Mouse (Mus musculus) frontal cortex, postnatal 14 days (tissue): ENCODE results near the gene Trim10.

Experiments
- DNase-seq, 2 experiments: peaks; one replicate each; pipeline ENCODE4 v3.0.0; 2022; ENCODE audit warnings: low spot score in 2 of 2

Trim10 gene

DNA sequence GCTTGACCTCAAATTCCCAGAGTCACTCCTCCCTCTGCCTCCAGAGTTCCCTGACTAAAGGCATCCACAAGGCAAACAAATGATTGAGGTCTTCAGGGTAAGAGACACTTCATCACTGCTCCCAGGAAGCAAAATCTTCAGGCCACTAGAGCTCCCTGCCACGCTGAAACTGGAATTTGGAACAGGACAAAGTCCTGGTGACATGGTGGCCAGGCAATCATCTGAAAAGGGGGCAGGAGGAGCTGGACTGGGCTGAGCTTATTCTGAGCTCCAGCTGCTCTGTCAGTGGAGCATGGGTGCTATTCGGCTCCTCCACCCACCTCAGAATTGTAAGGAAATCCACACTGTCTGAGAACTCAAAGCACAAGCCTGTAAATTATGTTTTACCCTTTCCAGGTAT lies 42.7 kb downstream of the Trim10 start:
- DNase-seq, result no peak

DNA sequence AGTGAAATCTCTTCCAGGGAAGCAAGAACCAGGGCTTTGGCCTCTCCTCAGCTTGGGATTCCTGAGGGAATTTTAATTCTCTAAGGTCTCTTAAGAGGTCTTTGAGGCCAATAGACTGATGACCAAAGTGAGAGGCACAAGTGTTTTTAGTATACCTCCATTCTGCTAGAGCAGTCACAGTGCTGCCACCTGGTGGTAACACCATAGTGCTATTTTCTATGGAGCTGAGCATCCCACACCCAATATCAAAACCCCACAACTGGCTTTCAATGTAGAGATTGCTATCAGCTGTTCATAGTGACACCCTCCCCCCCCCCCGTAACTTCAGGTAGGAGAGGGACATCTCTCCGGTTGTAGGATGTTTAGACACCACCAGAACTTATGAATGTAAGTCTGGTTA lies 44.7 kb downstream of the Trim10 start:
- DNase-seq, result peak; percentile 19 to 52

DNA sequence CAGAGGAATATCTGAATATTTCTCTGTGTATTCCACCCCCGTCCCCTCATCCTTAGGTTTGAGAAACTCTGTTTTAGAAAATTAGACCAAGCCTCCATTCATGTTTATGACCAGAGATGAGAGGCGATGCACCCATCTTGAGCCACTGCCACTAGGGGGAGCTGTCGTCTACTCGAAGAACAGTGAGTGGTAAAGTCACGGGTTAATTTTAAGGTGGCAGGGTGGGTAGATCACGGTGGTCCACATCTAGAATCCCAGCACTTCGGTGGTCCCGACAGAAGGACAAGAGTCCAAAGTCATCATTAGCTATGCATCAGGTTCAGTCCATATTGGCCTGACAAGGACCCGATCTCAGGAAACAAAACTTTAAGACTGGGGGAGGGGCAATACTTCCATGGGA lies 45.7 kb downstream of the Trim10 start:
- DNase-seq, result peak; percentile 25 to 50

DNA sequence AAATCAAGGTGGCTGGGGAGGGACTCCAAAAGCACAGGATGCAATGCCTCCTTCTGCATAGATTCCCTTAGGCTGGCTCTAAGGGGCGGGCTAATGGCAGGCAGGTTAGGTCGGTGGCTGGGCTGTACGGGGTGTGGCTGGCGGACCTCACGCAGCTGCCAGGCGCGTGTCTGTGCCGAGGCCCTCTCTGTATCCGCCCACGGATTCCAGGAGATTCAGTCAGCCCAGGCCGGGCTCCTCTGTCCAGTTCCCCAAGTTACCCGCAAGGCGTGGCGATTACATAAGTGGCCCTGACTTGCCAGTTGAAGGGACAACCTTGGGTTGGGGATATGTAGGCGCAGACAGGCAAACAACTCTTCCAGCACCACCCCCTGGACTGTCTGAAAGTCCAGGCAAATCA lies 50.9 kb downstream of the Trim10 start:
- DNase-seq, result no peak

DNA sequence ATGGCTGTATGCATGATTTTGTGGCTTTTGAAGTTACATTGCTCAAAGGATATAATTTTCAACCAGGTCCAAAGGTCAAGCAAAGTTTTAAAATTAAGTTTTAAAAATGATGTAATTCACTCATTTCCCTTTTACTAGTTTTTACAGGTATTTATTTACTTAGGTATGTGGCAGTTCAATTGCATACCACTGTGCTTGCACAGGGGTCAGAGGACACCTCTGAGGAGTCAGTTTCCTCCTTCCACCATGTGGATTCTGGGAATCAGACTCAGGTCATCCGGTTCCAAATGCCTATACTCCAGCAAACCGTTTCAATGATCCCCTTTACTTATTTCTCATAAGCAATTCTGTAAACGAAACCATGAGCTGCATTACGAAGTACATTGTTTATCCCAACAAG lies 53.3 kb downstream of the Trim10 start:
- DNase-seq, result no peak

DNA sequence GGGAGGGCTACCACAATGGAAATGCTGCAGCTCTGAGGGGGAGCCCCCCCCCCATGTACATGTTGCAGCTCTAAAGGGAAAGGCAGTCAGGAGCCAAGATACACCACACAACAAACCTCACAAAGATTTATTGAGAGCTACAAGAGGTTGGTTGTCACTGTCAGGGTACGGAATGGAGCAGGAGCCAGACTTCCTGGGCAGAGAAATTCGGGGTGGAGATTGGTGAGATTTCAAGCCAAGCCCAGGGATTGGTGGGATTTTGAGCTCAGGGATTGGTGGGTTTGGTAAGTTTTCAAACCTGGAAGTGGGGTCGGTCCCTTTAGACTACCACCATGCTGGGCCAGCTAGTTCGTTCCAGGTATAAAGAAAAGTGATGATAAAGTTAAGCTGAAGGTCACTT lies 54.1 kb downstream of the Trim10 start:
- no peak for DNase-seq
